Mouse (Mus musculus) midbrain, embryonic 16.5 days (tissue): ENCODE results near the gene Poldip3. TPM values are rescaled to one million over a fixed set of nuclear protein-coding genes. Genes with fewer than 3 reads are reported as not detected.

Experiments used
- ATAC-seq: fragments of 200-750 bp; cut with Nextera tagmentation; 2 replicates; pipeline ENCODE4 v1.8.0; 2017; ENCODE audit warnings: moderate TSS enrichment
- H3K27ac ChIP-seq: fragments of 300-500 bp; sonication (generic); 2 replicates; pipeline ENCODE4 v1.5.1; 2014; ENCODE audit warnings: mild to moderate bottlenecking, low read length, mixed read lengths
- H3K27me3 ChIP-seq: fragments of 300-500 bp; sonication (generic); 2 replicates; pipeline ENCODE4 v1.6.1; 2014; ENCODE audit warnings: low read depth, low read length, mixed read lengths; ENCODE audit not compliant: control insufficient read depth, insufficient read depth
- H3K36me3 ChIP-seq: fragments of 300-500 bp; sonication (generic); 2 replicates; pipeline ENCODE4 v1.6.1; 2014; ENCODE audit warnings: mild to moderate bottlenecking, low read length, moderate library complexity, mixed read lengths; ENCODE audit not compliant: control insufficient read depth, insufficient read depth
- H3K4me1 ChIP-seq: fragments of 300-500 bp; sonication (generic); 2 replicates; pipeline ENCODE4 v1.6.1; 2014; ENCODE audit warnings: mild to moderate bottlenecking, low read length, mixed read lengths; ENCODE audit not compliant: control insufficient read depth, insufficient read depth
- H3K4me2 ChIP-seq: fragments of 300-500 bp; sonication (generic); 2 replicates; pipeline ENCODE4 v1.6.1; 2014; ENCODE audit warnings: mild to moderate bottlenecking, low read length, mixed read lengths
- H3K4me3 ChIP-seq: fragments of 300-500 bp; sonication (generic); 2 replicates; pipeline ENCODE4 v1.5.1; 2014; ENCODE audit warnings: low read depth, mild to moderate bottlenecking, low read length, moderate library complexity, mixed read lengths
- H3K9ac ChIP-seq: fragments of 300-500 bp; sonication (generic); 2 replicates; pipeline ENCODE4 v1.6.1; 2014; ENCODE audit warnings: low read depth, low read length, mixed read lengths
- H3K9me3 ChIP-seq: fragments of 300-500 bp; sonication (generic); replicated peaks from 2 replicates; pipeline ENCODE4 v1.6.1; 2014; ENCODE audit warnings: mild to moderate bottlenecking, low read length, mixed read lengths; ENCODE audit not compliant: control insufficient read depth, poor library complexity, severe bottlenecking
- WGBS: fragments of 180-500 bp; shearing (Covaris S2); extraction: QIAGEN DNeasy Blood & Tissue Kit; methylation state at CpG from one replicate; pipeline ENCODE4 v1.1.7; 2014; 5-methylcytosine and 5-hydroxymethylcytosine counted together
- polyA plus RNA-seq: library from polyadenylated mRNA; unstranded; fragments of >200 nt; fragmentation: Nextera tagmentation; extraction: Ambion mirVana; gene quantifications from 2 replicates; pipeline ENCODE4 v1.2.1, GENCODE M21; 2015

Poldip3 gene
- polyA plus RNA-seq, 1 experiment from 2014 or later: 140 TPM

DNA sequence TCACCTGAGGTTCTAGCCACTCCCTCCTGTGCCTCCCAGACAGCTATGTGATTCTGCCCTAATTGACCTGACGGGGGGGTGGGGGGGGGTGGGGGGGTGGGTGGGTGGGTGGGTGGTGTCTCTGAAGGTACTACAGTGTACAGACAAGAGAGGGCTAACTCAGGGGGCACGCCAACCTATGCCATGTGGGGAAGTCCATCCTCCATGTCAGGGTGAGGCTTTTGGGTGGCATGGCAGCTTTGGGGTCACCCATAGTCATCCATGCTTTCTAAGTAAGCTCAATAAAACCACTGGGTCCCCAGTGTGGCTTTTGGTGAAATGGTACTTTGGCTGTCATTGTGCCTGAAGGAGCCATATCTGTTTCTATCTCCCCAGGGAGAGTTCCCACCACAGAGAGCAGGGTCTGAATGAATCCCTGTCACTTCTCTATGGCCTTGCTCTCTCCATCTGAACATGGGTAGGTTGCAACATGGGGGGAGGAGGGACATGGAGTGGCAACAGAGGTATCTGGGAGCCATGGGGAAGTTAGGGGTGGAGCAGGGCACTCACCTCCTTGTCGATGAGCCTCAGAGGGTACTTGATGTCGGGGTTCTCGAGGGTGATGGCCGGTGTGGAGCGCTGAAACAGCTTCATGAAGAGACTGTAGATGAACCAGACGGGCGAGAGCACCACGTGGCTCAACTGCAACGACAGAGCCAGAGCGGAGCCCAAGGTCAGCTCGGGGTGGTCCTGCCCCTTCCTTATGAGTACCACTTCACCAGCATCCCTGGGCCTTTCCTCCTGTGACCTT, 16.5 kb upstream of the Poldip3 start:
- no peaks in the 10 kb centered on the region for H3K27me3 ChIP-seq
- no peak for ATAC-seq
- H3K9me3 ChIP-seq: no peaks in the 10 kb centered on the region
- peaks cover 4% of the 10 kb centered on the region for H3K4me1 ChIP-seq
- H3K4me3 ChIP-seq: no peak overlapping the region
- H3K4me2 ChIP-seq: no peak overlapping the region
- H3K36me3 ChIP-seq: peaks cover 9% of the 10 kb centered on the region; the same call in 1 of the 2 replicates
- WGBS: 96% methylated on average over 13 of the region's 13 CpGs
- no peak overlapping the region for H3K9ac ChIP-seq
- H3K27ac ChIP-seq: no peak overlapping the region

DNA sequence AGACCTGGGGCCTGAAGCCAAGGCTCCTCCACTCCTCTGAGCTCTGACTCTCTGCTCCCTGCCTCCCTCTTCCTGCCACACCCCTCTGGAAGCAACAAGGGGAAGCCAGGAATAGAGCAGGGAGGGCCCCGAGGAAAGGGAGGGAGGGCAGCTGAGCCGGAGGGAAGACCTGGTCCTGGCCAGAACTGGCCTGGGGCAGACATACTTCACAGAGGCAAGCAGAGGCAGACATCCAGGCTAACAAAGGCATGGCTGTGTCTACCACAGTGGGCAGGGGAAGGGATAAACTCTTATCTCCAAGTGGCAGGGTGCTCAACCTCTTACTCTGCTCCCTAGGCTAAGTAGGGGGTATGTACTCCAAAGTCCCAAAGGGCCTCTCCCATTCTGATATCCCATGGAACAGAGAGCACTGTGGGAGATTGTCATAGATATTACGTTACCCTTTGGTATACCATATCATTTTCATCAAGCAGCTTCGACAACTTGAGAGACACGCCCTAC, 15.8 kb upstream of the Poldip3 start:
- Histone ChIP-seq H3K36me3 (peaks cover 9% of the 10 kb centered on the region; the same call in 1 of the 2 replicates), H3K9ac (no peak overlapping the region), H3K9me3 (no peaks in the 10 kb centered on the region), H3K4me2 (no peak overlapping the region), H3K27ac (no peak overlapping the region), H3K4me1 (peaks cover 4% of the 10 kb centered on the region), H3K27me3 (no peaks in the 10 kb centered on the region), H3K4me3 (no peak overlapping the region)
- no peak for ATAC-seq
- 82% methylated on average over 5 of the region's 5 CpGs for WGBS

DNA sequence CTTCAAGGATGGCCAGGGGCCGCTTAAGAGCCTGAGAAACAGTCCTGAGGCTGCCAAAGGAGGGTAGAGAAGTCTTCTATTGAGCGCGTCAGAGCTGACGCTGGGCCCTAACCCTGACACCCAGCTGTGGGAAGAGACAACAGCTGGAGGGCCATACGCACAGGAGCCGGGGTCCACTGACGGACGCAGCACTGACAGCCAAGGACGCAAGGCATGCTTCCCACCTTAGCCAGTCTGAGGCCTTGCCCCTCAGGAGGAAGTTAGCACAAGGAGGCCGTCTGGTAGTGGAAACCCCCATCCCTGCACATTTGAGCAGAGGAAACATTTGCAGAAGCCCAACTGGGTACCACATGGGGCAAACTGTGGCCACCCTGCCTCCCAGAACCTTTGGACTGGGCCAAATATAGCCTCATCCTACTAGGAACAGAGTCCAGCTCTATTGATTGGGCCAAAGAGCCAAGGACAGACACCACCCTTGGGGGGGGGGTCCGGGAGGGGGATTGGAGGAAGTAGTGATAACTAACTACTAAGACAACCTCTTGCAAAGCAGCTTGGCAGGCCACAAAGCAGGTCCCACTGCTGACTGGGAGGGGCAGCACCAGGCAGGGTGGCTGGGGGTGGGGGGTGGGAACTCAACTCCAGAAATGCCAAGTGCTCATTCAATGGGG, 13.8 kb upstream of the Poldip3 start:
- Histone ChIP-seq H3K4me2 (no peak overlapping the region), H3K9ac (no peak overlapping the region), H3K4me3 (no peak overlapping the region), H3K4me1 (no peaks in the 10 kb centered on the region), H3K36me3 (peaks cover 24% of the 10 kb centered on the region), H3K27ac (no peak overlapping the region), H3K27me3 (no peaks in the 10 kb centered on the region), H3K9me3 (no peaks in the 10 kb centered on the region)
- ATAC-seq: no peak
- WGBS: 93% methylated on average over 11 of the region's 11 CpGs

DNA sequence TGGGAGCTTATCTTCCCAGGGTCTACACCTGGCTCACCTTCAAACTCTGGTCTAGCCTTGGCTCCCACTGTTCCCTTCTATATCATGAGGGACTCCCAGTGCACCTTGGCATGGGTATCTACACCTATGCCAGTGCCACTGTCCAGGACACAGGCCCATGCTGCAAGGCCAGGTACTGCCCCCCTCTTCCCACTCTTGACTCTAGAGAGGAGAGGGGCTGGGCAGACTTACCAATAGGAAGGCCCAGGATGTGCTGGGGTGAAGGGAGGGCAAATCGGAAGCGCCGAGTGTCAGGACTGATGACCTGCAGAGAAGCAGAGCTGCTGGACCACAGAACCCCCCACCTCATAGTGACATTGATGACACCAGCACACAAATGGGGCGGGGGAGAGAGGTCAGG, 12.8 kb upstream of the Poldip3 start:
- Histone ChIP-seq H3K27ac (no peak overlapping the region), H3K9me3 (no peaks in the 10 kb centered on the region), H3K9ac (no peak overlapping the region), H3K4me2 (no peak overlapping the region), H3K36me3 (peaks cover 28% of the 10 kb centered on the region), H3K4me3 (no peak overlapping the region), H3K4me1 (no peaks in the 10 kb centered on the region), H3K27me3 (no peaks in the 10 kb centered on the region)
- 95% methylated on average over 4 of the region's 4 CpGs for WGBS
- no peak for ATAC-seq

DNA sequence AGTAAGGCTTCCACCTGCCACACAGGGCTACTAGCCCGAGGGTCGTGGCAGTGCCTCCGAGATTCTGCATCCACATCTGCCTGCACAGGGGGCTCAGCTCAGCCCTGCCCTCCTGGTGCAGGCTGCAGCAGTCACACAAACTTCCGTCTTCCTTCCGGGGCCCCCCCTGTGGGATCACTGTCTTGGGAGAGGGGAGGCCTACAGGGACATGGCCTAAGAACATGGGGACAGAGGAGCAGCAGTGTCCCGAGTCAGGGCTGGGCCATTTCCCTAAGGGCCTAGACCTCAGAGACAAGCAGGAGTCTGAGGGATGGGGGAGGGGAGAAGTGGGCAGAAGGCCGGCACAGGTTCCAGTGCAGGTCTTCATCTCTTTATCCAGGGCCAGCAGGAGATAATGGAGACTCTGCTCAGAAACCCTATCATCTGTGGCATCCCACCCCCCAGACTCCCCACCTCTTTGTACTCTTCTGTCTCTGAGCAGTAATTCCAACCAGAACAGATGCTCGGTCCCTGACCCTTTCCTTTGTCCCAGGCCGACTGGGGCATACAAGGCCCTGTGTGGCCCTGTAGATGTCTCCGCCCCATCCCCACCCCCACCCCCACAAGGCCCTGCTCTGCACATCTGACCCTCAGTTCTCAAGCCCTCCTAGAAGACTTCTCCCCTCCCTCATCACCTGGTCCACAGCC, 12.0 kb upstream of the Poldip3 start:
- H3K4me2 ChIP-seq: no peak overlapping the region
- no peak overlapping the region for H3K9ac ChIP-seq
- no peaks in the 10 kb centered on the region for H3K27me3 ChIP-seq
- H3K4me1 ChIP-seq: no peaks in the 10 kb centered on the region
- no peaks in the 10 kb centered on the region for H3K9me3 ChIP-seq
- peaks cover 28% of the 10 kb centered on the region for H3K36me3 ChIP-seq
- H3K4me3 ChIP-seq: no peak overlapping the region
- WGBS: 24% methylated on average over 10 of the region's 10 CpGs
- no peak for ATAC-seq
- H3K27ac ChIP-seq: no peak overlapping the region

- ATAC-seq: no peak
- no peak overlapping the region for H3K9ac ChIP-seq
- H3K27me3 ChIP-seq: no peaks in the 10 kb centered on the region
- no peak overlapping the region for H3K27ac ChIP-seq
- WGBS: 97% methylated on average over 4 of the region's 4 CpGs
- H3K4me3 ChIP-seq: no peak overlapping the region
- H3K4me1 ChIP-seq: no peaks in the 10 kb centered on the region
- no peaks in the 10 kb centered on the region for H3K9me3 ChIP-seq
- peaks cover 28% of the 10 kb centered on the region for H3K36me3 ChIP-seq
- H3K4me2 ChIP-seq: no peak overlapping the region
Measured at GRCm38 (mm10) chr15:83160561-83160960, 11.4 kb upstream of the Poldip3 start.

- Histone ChIP-seq H3K4me2 (no peak overlapping the region), H3K9ac (no peak overlapping the region), H3K4me3 (no peak overlapping the region), H3K4me1 (no peaks in the 10 kb centered on the region), H3K36me3 (peaks cover 26% of the 10 kb centered on the region), H3K27me3 (no peaks in the 10 kb centered on the region), H3K27ac (no peak overlapping the region), H3K9me3 (no peaks in the 10 kb centered on the region)
- WGBS: 93% methylated on average over 9 of the region's 9 CpGs
- no peak for ATAC-seq
Measured at GRCm38 (mm10) chr15:83159823-83160222, 10.6 kb upstream of the Poldip3 start.

GRCm38 (mm10) chr15:83158587-83159160, 9.5 kb upstream of the Poldip3 start:
- no peaks in the 10 kb centered on the region for H3K27me3 ChIP-seq
- 95% methylated on average over 7 of the region's 7 CpGs for WGBS
- H3K9me3 ChIP-seq: no peaks in the 10 kb centered on the region
- H3K36me3 ChIP-seq: peaks cover 27% of the 10 kb centered on the region
- H3K9ac ChIP-seq: no peak overlapping the region
- H3K4me3 ChIP-seq: no peak overlapping the region
- H3K4me2 ChIP-seq: no peak overlapping the region
- H3K4me1 ChIP-seq: no peaks in the 10 kb centered on the region
- ATAC-seq: no peak
- no peak overlapping the region for H3K27ac ChIP-seq
